Mouse (Mus musculus): ENCODE data around the gene Psmd12. TPM values are rescaled to one million over a fixed set of nuclear protein-coding genes. Genes with fewer than 3 reads are reported as not detected.

Gene Psmd12
- polyA plus RNA-seq, 1 experiment from 2014 or later = 184 TPM

Other genes with a start within 250 kb of the Psmd12 start
- 13.5 and 15.1 TPM in 2 replicates for gene Pitpnc1, start 8.8 kb upstream of the Psmd12 start, polyA plus RNA-seq (2015; fragmentation: Nextera tagmentation; extraction: Ambion mirVana)
- gene Helz, start 68.4 kb downstream of the Psmd12 start, polyA plus RNA-seq (2015; fragmentation: Nextera tagmentation; extraction: Ambion mirVana) = 20.5 and 24.1 TPM in 2 replicates
- gene Cacng1, start 237.0 kb downstream of the Psmd12 start, polyA plus RNA-seq (2015; fragmentation: Nextera tagmentation; extraction: Ambion mirVana) = 0.90 and 0.93 TPM in 2 replicates